Mouse (Mus musculus): ENCODE data around the gene Stac. TPM values are rescaled to one million over a fixed set of nuclear protein-coding genes. Genes with fewer than 3 reads are reported as not detected.

The Stac gene
- polyA plus RNA-seq, 1 experiment from 2014 or later: 0.14 TPM

- DNase-seq (ENCODE audit: low spot score) (no peak), ATAC-seq (ENCODE audit: low FRiP score) (no peak)
- Histone ChIP-seq H3K27me3 (ENCODE audit: control insufficient read depth, insufficient read depth, low read length) (no peaks in the 10 kb centered on the region), H3K9me3 (ENCODE audit: control insufficient read depth, low read length) (no peaks in the 10 kb centered on the region), H3K4me1 (replicated peaks; ENCODE audit: control insufficient read depth, insufficient read depth, low read length) (no peaks in the 10 kb centered on the region), H3K27ac (ENCODE audit: low read depth, low read length) (no peak overlapping the region), H3K4me3 (ENCODE audit: low read depth, low read length) (no peak overlapping the region), H3K9ac (ENCODE audit: low read depth, low read length) (no peak overlapping the region), H3K36me3 (ENCODE audit: control insufficient read depth, insufficient read depth, low read length) (no peaks in the 10 kb centered on the region), H3K4me2 (replicated peaks; ENCODE audit: low read depth, low read length) (no peak overlapping the region)
- WGBS: 80% methylated on average over 8 of the region's 8 CpGs
Measured at GRCm38 (mm10) chr9:111550963-111551321, 139.2 kb downstream of the Stac start.

DNA sequence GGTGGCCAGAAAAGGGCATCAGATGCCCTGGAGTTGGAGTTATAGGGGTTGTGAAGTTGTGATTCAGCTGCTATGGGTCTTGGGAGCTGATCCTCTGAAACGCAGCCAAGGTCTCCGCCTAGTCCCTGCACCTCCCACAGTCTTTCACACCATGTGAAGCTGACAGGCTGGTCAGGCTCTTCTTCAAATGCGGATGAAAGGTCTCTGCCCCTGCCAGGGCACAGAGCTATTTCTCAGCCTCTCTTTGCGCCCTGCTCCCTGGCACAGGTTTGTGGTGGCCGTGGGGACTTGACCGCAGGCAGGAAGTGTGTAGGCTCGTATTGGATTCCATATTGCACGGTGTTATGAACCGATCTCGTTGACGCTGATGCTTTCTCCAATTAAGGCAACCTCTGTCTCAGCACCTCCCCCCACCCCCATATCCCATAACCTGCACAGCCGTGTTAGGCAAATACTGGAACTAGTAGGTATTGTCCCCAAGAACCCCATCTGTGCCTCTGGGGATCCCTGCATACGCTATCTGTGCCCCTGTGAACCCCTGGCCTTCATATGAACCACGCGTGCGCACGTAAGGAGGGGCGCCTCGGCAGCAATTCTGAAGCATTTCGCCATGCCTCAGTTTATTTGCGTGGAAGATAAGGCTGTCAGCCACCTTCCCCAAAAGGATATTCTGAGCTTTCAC, 139.7 kb downstream of the Stac start:
- ATAC-seq (ENCODE audit: low FRiP score): no peak
- 86% methylated on average over 21 of the region's 21 CpGs for WGBS

GRCm38 (mm10) chr9:111542663-111543062, 147.5 kb downstream of the Stac start:
- ATAC-seq (ENCODE audit: low FRiP score) (no peak), DNase-seq (ENCODE audit: low spot score) (no peak)
- Histone ChIP-seq H3K27me3 (ENCODE audit: control insufficient read depth, insufficient read depth, low read length) (no peaks in the 10 kb centered on the region), H3K27ac (ENCODE audit: low read depth, low read length) (no peak overlapping the region), H3K9me3 (ENCODE audit: control insufficient read depth, low read length) (no peaks in the 10 kb centered on the region), H3K4me3 (ENCODE audit: low read depth, low read length) (no peak overlapping the region), H3K4me2 (replicated peaks; ENCODE audit: low read depth, low read length) (no peak overlapping the region), H3K9ac (ENCODE audit: low read depth, low read length) (no peak overlapping the region), H3K4me1 (replicated peaks; ENCODE audit: control insufficient read depth, insufficient read depth, low read length) (no peaks in the 10 kb centered on the region), H3K36me3 (ENCODE audit: control insufficient read depth, insufficient read depth, low read length) (no peaks in the 10 kb centered on the region)
- 84% methylated on average over 6 of the region's 6 CpGs for WGBS

More for the DNA sequence above, 139.7 kb downstream of the Stac start:
- DNase-seq (ENCODE audit: low spot score): no peak
- Histone ChIP-seq H3K4me2 (replicated peaks; ENCODE audit: low read depth, low read length) (no peak overlapping the region), H3K4me1 (replicated peaks; ENCODE audit: control insufficient read depth, insufficient read depth, low read length) (no peaks in the 10 kb centered on the region), H3K36me3 (ENCODE audit: control insufficient read depth, insufficient read depth, low read length) (no peaks in the 10 kb centered on the region), H3K9me3 (ENCODE audit: control insufficient read depth, low read length) (no peaks in the 10 kb centered on the region), H3K27ac (ENCODE audit: low read depth, low read length) (no peak overlapping the region), H3K27me3 (ENCODE audit: control insufficient read depth, insufficient read depth, low read length) (no peaks in the 10 kb centered on the region), H3K9ac (ENCODE audit: low read depth, low read length) (no peak overlapping the region), H3K4me3 (ENCODE audit: low read depth, low read length) (no peak overlapping the region)

DNA sequence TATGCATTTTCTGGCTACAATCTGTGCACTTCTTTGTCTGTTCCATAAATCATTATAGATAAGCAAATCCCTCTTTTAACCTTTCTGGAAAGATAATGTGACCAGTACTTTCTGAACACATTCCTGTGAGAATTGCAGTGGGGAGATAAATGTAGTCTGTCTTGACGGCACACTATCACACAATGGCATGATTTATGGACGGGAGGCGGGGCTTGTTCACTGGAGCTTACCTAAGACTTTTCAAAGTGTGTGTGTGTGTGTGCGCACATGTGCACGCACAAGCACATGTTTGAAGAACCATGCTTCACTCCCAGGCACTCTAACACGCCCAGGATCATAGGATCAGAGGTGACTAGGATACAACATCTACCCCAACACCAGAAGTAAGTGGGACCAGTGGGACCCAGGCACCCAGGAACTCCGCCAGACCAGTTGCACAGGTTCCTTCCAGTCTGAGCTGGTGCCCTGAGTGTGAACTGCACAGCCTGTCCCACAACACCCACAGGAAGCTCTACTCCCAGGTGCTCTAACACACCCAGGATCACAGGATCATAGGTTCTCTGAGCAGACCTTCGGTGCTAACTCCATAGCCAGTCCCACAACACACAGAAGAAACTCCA, 154.6 kb downstream of the Stac start:
- 75% methylated on average over 8 of the region's 8 CpGs for WGBS
- Histone ChIP-seq H3K27ac (ENCODE audit: low read depth, low read length) (no peak overlapping the region), H3K4me1 (replicated peaks; ENCODE audit: control insufficient read depth, insufficient read depth, low read length) (no peaks in the 10 kb centered on the region), H3K36me3 (ENCODE audit: control insufficient read depth, insufficient read depth, low read length) (no peaks in the 10 kb centered on the region), H3K4me2 (replicated peaks; ENCODE audit: low read depth, low read length) (no peak overlapping the region), H3K9ac (ENCODE audit: low read depth, low read length) (no peak overlapping the region), H3K4me3 (ENCODE audit: low read depth, low read length) (no peak overlapping the region), H3K9me3 (ENCODE audit: control insufficient read depth, low read length) (no peaks in the 10 kb centered on the region), H3K27me3 (ENCODE audit: control insufficient read depth, insufficient read depth, low read length) (no peaks in the 10 kb centered on the region)
- DNase-seq (ENCODE audit: low spot score): peak; percentile 41
- peak; percentile 78 for ATAC-seq (ENCODE audit: low FRiP score)

DNA sequence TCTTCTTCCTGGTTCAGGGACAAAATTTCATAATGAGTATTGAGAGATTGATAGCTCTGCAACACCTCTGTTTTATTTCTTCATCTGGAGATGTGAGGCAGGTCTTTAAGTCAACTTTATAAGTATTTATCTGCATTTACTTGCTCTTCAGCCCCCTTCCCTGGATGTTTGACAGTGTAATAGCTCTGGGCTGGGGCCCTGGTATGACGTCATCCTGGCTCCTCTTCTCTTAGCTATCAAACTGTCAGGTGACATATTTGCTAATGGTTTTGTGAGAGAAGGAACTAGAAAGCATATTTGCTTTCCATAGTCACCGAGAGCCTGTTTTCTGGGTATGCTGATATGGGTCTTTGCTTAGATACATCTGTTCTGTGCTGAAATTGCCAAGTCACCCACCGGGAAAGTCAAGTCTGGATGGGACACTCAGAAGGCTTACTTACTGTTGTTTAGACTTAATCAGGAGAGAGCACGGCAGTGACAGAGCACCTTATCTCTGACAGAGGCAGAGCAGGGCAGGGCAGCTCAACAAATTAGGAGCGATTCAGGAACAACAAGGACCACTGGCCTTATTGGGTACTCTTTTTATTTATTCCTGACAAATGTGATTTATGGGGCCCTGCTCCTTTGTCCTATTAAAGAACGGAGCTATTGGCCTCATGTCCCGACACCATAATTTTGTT, 155.3 kb downstream of the Stac start:
- H3K4me2 ChIP-seq (replicated peaks; ENCODE audit: low read depth, low read length): no peak overlapping the region
- 58% methylated on average over 7 of the region's 7 CpGs for WGBS
- no peaks in the 10 kb centered on the region for H3K36me3 ChIP-seq (ENCODE audit: control insufficient read depth, insufficient read depth, low read length)
- no peak overlapping the region for H3K9ac ChIP-seq (ENCODE audit: low read depth, low read length)
- DNase-seq (ENCODE audit: low spot score) (no peak), ATAC-seq (ENCODE audit: low FRiP score) (peak; percentile 27; the same call in 1 of the 2 replicates)
- H3K27ac ChIP-seq (ENCODE audit: low read depth, low read length): no peak overlapping the region
- H3K27me3 ChIP-seq (ENCODE audit: control insufficient read depth, insufficient read depth, low read length): no peaks in the 10 kb centered on the region
- H3K9me3 ChIP-seq (ENCODE audit: control insufficient read depth, low read length): no peaks in the 10 kb centered on the region
- H3K4me1 ChIP-seq (replicated peaks; ENCODE audit: control insufficient read depth, insufficient read depth, low read length): no peaks in the 10 kb centered on the region
- no peak overlapping the region for H3K4me3 ChIP-seq (ENCODE audit: low read depth, low read length)

DNA sequence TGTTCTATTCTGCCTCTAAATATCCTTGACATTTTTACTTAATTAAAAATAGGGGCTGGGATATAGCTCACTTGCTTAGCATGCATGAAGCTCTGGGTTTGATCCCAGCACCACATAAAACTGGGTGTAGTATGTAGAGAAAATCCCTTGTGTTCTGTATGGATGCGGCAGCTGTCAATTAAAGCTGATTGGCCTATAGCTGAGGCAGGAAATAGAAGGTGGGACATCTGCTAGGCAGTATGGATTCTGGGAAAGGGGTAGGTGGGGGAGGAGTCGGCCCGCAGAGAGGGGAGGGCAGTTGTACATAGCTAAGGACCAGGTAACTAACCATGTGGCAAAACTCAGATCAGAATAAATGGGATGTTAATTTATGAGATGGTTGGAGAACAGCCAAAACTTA, 166.3 kb downstream of the Stac start:
- no peak for ATAC-seq (ENCODE audit: low FRiP score)
- H3K27ac ChIP-seq (ENCODE audit: low read depth, low read length): no peak overlapping the region

DNA sequence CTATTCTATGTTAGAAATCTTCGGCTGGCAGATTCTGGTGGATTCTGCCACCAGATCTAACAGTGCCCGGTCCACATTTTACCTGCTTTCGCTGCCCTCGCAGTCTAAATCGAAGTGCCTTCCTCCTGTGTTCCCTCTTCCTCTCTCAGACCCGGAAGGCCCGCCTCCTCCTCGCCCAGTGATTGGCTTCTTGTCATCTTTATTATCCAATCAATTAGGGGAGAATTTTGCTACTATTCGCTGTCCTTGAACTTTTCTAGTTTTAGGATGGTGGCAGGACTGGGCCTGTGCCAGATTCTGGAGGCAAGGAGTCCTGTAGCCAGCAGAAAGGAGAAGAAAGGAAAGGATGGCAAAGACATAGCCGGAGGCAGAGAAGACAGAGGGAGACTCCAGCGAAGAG, 167.0 kb downstream of the Stac start:
- WGBS: 89% methylated on average over 11 of the region's 11 CpGs

More for the DNA sequence above, 166.3 kb downstream of the Stac start:
- no peak overlapping the region for H3K4me3 ChIP-seq (ENCODE audit: low read depth, low read length)
- H3K9me3 ChIP-seq (ENCODE audit: control insufficient read depth, low read length): no peaks in the 10 kb centered on the region
- H3K27me3 ChIP-seq (ENCODE audit: control insufficient read depth, insufficient read depth, low read length): no peaks in the 10 kb centered on the region
- WGBS: 94% methylated on average over 3 of the region's 3 CpGs
- no peak overlapping the region for H3K9ac ChIP-seq (ENCODE audit: low read depth, low read length)
- H3K4me1 ChIP-seq (replicated peaks; ENCODE audit: control insufficient read depth, insufficient read depth, low read length): no peaks in the 10 kb centered on the region
- DNase-seq (ENCODE audit: low spot score): no peak
- H3K36me3 ChIP-seq (ENCODE audit: control insufficient read depth, insufficient read depth, low read length): no peaks in the 10 kb centered on the region
- H3K4me2 ChIP-seq (replicated peaks; ENCODE audit: low read depth, low read length): no peak overlapping the region

DNA sequence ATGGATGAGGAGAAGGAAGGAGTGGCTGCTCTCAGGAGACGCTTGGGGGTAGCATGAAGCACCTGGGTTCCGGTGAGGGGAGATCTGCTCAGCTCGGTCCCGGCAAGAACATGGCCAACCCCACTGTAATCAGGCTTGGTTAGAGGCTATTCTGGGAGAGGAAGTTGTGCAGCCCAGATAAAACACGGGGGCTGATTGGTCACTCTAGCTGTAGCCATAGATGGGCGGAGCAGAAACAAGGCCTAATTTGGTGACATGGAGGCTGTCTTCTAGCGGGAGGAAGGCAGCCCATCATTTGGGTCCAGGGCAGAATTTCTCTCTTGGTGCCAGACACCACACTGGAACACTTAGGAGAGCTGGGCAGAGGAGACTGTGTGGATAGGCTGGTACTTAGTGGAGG, 167.9 kb downstream of the Stac start:
- Histone ChIP-seq H3K27ac (ENCODE audit: low read depth, low read length) (no peak overlapping the region), H3K4me3 (ENCODE audit: low read depth, low read length) (no peak overlapping the region), H3K9ac (ENCODE audit: low read depth, low read length) (no peak overlapping the region), H3K36me3 (ENCODE audit: control insufficient read depth, insufficient read depth, low read length) (no peaks in the 10 kb centered on the region), H3K4me2 (replicated peaks; ENCODE audit: low read depth, low read length) (no peak overlapping the region), H3K27me3 (ENCODE audit: control insufficient read depth, insufficient read depth, low read length) (no peaks in the 10 kb centered on the region), H3K4me1 (replicated peaks; ENCODE audit: control insufficient read depth, insufficient read depth, low read length) (no peaks in the 10 kb centered on the region), H3K9me3 (ENCODE audit: control insufficient read depth, low read length) (no peaks in the 10 kb centered on the region)
- ATAC-seq (ENCODE audit: low FRiP score): no peak
- WGBS: 93% methylated on average over 7 of the region's 7 CpGs
- DNase-seq (ENCODE audit: low spot score): no peak

More for the DNA sequence above, 167.0 kb downstream of the Stac start:
- H3K9ac ChIP-seq (ENCODE audit: low read depth, low read length): no peak overlapping the region
- no peaks in the 10 kb centered on the region for H3K27me3 ChIP-seq (ENCODE audit: control insufficient read depth, insufficient read depth, low read length)
- ATAC-seq (ENCODE audit: low FRiP score) (no peak), DNase-seq (ENCODE audit: low spot score) (no peak)
- H3K9me3 ChIP-seq (ENCODE audit: control insufficient read depth, low read length): no peaks in the 10 kb centered on the region
- no peaks in the 10 kb centered on the region for H3K4me1 ChIP-seq (replicated peaks; ENCODE audit: control insufficient read depth, insufficient read depth, low read length)
- no peak overlapping the region for H3K4me2 ChIP-seq (replicated peaks; ENCODE audit: low read depth, low read length)
- H3K36me3 ChIP-seq (ENCODE audit: control insufficient read depth, insufficient read depth, low read length): no peaks in the 10 kb centered on the region
- H3K4me3 ChIP-seq (ENCODE audit: low read depth, low read length): no peak overlapping the region
- no peak overlapping the region for H3K27ac ChIP-seq (ENCODE audit: low read depth, low read length)
